Mouse (Mus musculus): ENCODE measurements around the gene Fgfrl1. TPM values are rescaled to one million over a fixed set of nuclear protein-coding genes. Genes with fewer than 3 reads are reported as not detected.

Fgfrl1 gene
- polyA plus RNA-seq, 1 experiment = 68.8 TPM

DNA sequence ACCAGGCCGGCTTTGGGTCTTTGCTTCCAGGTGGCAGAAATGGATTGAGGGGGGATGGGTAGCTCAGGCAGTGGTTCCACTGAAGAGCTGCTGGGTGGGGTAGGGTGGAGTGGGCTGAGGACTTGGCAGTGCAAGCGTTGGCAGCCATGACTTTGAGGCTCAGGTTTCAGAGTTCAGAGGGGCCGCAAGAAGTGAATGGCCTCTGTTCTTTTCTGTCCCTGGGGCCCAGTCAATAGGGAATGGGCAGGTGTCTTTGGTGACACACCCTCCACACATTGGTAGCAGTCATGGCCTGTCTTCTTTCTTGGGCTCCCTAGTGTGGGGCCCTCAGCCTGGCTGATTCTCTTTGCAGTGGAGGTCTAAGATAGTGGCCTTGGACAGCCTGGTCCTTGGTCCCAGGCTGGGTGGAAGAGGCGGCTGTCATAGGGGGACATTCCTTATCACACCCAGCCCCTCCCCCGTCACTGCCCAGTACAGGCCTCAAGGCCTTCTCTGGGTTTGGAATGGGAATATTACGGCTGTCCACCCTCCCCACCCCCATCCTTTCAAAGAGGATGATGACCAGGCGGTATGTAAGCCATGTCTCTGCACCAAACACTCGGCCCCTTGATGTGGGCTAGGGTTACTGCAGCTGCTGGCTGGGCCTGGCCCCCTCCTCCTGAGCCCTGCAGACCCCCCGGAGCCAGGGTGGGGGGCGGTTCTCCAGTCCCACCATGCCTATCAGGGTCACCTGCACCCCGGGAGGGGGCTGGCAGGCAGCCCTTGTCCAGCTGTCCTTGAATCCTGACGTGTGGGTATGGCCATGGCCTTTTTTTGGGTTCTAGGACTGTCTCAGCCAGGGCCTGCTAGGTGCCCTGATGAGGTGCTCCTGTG, 11.8 kb downstream of the Fgfrl1 start:
- peaks cover 9% of the 10 kb centered on the region for H3K4me1 ChIP-seq (ENCODE audit: control insufficient read depth, insufficient read depth, insufficient read length, low read length)
- no peak overlapping the region for H3K4me3 ChIP-seq (ENCODE audit: insufficient read depth, low read depth, low read length)
- H3K27ac ChIP-seq (replicated peaks; ENCODE audit: low read depth, low read length) = no peak overlapping the region

DNA sequence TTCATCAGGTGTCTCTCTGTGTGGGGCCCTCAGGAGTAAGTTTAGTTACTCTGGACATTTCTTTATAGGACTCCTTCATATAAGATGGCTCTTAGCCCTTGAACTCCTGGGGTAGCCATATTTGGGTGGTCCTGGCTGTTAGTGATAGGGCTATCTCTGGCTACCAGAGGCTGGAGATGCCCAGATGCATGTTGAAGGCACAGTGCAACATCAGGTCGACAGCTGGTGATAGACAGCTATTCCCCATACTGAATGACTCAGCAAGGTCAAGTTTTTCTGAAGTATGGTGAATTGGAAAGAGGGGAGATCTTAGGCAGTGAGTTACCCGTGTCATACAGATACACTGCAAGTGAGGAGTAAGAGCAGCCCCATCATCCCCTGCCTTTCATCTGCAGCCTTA, 15.6 kb downstream of the Fgfrl1 start:
- Histone ChIP-seq H3K27ac (replicated peaks; ENCODE audit: low read depth, low read length) (no peak overlapping the region), H3K4me1 (ENCODE audit: control insufficient read depth, insufficient read depth, insufficient read length, low read length) (peaks cover 9% of the 10 kb centered on the region), H3K4me3 (ENCODE audit: insufficient read depth, low read depth, low read length) (no peak overlapping the region)

DNA sequence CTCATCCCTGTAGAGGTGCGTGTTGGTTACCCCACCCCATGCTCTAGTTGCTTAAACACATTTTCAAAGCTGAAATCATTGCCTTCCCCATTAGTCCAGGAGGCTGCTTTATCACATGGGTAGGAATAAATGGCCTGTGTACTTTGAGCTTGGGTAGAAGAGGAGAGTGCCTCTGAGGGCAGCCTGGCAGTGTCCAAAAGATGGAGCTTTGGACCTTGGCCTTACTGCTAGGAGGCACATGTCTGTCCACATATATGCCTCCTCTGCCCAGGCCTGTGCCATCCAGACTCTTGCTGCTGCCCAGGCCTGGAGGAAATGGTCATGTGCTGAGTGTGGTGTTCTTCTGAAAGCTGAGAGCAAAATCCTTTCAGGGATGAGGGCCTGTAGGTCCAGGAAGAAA, 16.2 kb downstream of the Fgfrl1 start:
- Histone ChIP-seq H3K4me1 (ENCODE audit: control insufficient read depth, insufficient read depth, insufficient read length, low read length) (peaks cover 11% of the 10 kb centered on the region), H3K27ac (replicated peaks; ENCODE audit: low read depth, low read length) (no peak overlapping the region), H3K4me3 (ENCODE audit: insufficient read depth, low read depth, low read length) (no peak overlapping the region)

DNA sequence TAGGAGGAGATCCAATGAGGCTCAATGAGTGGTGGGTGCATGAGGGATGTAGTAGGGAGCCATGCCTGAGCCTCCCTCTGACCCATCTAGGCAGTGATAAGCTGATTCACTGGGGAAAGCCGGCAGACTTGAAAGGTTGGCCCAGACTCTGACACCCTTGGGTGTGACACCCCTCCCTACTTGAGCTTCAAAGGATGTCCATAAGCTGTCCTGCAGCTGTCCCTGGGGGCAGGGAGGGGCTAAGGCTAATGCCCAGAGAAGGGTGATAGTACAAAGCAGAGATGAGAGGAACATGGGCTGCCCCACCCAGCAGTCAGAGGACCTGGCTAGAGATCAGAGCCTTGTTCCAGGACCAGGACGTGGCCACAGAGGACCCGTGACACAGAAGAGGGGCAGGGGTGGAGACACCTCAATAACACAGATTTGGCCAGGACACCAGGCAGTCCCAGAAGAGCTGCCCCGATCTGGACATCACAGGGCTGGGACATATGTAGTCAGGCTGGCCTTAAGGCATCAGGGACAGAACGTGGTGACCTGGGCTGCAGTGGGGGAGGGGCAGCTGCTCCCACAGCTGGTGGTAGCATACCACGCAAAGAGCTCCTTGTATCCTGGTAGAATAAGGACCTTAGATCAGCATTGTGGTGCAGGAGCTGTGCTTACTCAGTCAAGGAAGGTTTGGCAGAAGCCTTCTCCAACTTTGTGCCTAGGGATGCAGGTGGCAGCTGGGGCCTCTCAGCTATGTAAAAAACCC, 17.0 kb downstream of the Fgfrl1 start:
- Histone ChIP-seq H3K4me3 (ENCODE audit: insufficient read depth, low read depth, low read length) (no peak overlapping the region), H3K27ac (replicated peaks; ENCODE audit: low read depth, low read length) (no peak overlapping the region), H3K4me1 (ENCODE audit: control insufficient read depth, insufficient read depth, insufficient read length, low read length) (peaks cover 12% of the 10 kb centered on the region)

DNA sequence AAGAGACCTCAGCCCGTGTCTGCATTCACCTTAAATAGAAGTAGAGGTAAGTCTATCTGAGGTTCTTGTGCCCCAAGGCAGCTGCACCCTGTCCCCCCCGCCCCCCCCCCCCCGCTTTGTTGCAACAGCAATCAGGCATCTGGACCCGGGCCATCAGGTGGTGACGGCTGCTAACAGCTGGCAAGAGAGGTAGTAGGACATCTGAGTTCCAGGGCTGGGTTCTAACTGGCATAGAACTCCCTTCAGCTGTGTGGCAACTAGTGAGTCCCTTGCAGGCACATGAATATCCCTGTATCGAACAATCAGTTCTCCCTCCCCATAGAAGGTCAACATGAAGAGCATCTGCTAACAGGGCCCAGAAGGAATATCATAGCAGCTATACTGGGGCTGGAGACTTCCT, 19.8 kb downstream of the Fgfrl1 start:
- H3K4me3 ChIP-seq (ENCODE audit: insufficient read depth, low read depth, low read length) = no peak overlapping the region
- H3K4me1 ChIP-seq (ENCODE audit: control insufficient read depth, insufficient read depth, insufficient read length, low read length) = peaks cover 15% of the 10 kb centered on the region
- H3K27ac ChIP-seq (replicated peaks; ENCODE audit: low read depth, low read length) = no peak overlapping the region

DNA sequence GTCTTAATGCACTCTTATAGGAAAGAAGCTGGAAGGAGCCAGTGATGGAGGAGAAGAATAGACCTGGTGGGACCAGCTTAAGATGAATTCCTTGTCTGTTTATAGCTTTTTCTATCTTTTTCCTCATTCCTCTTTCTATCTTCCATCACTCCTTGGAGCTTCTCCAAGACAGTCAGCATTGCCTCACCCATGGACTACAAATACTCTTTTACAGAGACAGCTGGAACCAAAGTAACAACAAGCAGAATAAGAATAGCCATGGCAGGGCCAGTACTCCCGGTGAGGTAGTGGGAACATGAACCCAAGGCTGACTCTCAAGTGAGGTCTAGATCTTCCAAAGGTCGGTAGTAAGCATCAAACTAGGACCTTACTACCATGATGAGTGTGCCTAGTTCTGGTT, 20.9 kb downstream of the Fgfrl1 start:
- Histone ChIP-seq H3K4me1 (ENCODE audit: control insufficient read depth, insufficient read depth, insufficient read length, low read length) (peaks cover 15% of the 10 kb centered on the region), H3K27ac (replicated peaks; ENCODE audit: low read depth, low read length) (0 out of 2 replicates have a peak overlapping the region, but pooled peaks have one; percentile 8), H3K4me3 (ENCODE audit: insufficient read depth, low read depth, low read length) (no peak overlapping the region)

DNA sequence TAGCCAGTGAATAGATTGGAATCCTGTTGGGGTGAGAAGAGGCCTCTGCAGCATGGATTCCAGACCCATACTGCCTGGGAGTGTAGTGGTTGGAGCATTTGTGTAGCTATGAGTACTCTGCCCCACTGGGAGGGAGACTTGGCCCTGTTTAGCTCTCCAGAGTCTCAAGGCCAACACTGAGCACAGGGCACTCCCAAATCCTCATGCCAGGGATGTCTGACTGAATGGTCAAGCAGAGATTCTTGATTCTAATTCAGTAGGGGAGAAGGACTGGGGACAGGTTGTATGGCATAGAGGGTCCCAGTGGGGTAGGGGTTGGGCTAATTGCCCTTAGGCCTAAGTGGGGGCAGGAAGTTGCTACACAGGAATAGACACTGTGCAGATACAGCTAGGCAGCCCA, 21.5 kb downstream of the Fgfrl1 start:
- Histone ChIP-seq H3K4me1 (ENCODE audit: control insufficient read depth, insufficient read depth, insufficient read length, low read length) (peaks cover 15% of the 10 kb centered on the region), H3K27ac (replicated peaks; ENCODE audit: low read depth, low read length) (peak overlapping the region; percentile 27; the same call in 1 of the 2 replicates)

DNA sequence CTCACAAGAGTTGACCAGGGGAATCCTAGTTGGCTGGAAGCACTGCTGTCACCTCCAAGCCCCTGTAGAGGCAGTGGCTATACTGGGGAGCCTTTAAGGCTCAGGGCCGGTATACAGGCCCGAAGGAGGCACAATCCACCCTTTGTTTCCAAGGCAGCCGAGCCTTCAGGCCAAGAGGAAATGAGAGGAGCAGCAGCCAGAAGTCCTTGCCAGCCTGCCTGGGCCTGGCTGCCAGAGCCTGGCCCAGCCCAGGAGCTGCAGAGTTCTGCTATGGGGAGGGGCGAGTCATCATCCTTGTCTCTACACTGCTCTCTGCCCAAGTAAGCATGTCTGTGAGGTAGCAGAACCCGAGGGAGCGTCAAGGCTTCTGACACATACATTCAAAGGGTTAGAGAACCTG, 22.0 kb downstream of the Fgfrl1 start:
- peaks cover 13% of the 10 kb centered on the region for H3K4me1 ChIP-seq (ENCODE audit: control insufficient read depth, insufficient read depth, insufficient read length, low read length)
- H3K27ac ChIP-seq (replicated peaks; ENCODE audit: low read depth, low read length) = peak overlapping the region; percentile 27; the same call in 1 of the 2 replicates
- H3K4me3 ChIP-seq (ENCODE audit: insufficient read depth, low read depth, low read length) = no peak overlapping the region

More for the DNA sequence above, 21.5 kb downstream of the Fgfrl1 start:
- no peak overlapping the region for H3K4me3 ChIP-seq (ENCODE audit: insufficient read depth, low read depth, low read length)

DNA sequence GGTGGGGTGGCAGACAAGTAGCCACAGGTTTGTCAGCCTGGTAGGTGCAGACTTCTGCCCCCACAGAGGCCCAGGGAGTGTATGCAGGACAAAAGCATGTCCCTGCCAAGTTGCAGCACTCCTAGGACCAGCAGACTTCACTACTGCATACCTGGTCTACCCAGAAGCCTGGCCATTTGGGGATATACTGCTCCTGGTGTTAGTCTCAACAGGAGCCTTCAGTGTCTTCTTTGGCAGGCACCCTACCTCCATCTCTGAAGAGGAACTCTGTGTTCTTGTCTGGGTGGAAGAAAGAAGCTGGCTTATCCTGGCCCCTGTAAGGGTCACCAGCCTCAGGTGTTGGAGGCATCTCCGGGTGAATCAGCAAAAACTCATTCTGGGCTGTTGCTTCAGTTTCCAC, 23.8 kb downstream of the Fgfrl1 start:
- Histone ChIP-seq H3K27ac (replicated peaks; ENCODE audit: low read depth, low read length) (no peak overlapping the region), H3K4me1 (ENCODE audit: control insufficient read depth, insufficient read depth, insufficient read length, low read length) (peaks cover 8% of the 10 kb centered on the region), H3K4me3 (ENCODE audit: insufficient read depth, low read depth, low read length) (no peak overlapping the region)

DNA sequence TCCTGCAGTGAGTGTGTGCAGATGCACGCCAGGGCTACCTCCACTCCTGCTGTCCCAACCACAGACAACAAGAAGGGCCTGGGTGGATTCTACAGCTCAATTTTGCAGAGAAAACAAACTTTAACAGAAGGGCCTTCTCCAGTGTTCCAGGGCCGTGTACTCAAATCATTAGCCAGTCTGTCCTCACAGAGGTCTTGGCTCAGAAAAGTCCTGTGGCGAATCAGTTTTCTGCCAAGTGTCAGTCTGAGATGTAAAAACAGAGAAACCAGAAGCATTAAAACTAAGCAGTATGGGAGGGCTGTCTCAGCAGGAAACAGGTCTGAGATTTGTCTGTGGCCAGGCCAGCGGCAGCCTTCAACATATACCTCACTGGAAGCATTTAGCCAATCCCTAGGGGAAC, 25.9 kb downstream of the Fgfrl1 start:
- H3K4me1 ChIP-seq (ENCODE audit: control insufficient read depth, insufficient read depth, insufficient read length, low read length) = peaks cover 6% of the 10 kb centered on the region
- no peak overlapping the region for H3K4me3 ChIP-seq (ENCODE audit: insufficient read depth, low read depth, low read length)
- H3K27ac ChIP-seq (replicated peaks; ENCODE audit: low read depth, low read length) = no peak overlapping the region

DNA sequence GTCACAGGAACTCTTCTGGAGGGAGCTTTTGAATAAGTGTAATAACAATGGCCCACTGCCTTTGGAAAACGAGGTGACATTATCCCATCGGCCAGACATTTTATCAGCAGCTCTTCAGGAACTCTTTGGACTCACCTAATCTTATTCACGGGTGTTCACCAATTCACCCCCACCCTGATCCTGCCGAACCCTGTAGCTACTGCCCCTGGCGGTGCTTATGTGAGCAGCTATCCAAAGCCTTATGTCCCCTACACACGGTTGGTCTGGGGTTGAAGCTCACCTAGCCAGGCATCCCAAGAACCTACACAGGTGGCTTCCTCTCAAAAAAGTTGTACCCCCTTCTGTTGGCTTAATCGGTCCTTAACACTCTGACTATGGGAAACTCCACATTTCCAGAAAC, 27.6 kb downstream of the Fgfrl1 start:
- H3K27ac ChIP-seq (replicated peaks; ENCODE audit: low read depth, low read length) = no peak overlapping the region
- no peaks in the 10 kb centered on the region for H3K4me1 ChIP-seq (ENCODE audit: control insufficient read depth, insufficient read depth, insufficient read length, low read length)
- H3K4me3 ChIP-seq (ENCODE audit: insufficient read depth, low read depth, low read length) = no peak overlapping the region

DNA sequence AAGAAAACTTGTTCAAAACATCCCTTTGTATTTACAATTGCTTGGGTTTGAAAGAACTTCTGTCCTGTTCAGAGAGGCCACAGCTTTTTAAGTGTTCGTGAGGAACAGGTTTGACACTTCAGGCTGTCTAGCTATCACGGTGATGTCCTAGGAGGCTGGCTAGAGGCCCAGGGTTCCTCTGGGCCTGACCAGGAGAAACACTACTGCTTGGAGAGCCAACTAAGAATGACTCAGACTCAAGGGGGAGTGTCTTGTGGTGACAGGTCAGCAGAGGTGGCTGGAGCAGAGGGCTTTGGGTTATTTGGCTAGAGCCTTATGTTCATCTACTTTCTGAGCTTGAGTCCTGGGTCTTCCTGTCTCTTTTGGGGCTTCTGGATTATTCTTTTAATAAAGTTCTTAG, 31.8 kb downstream of the Fgfrl1 start:
- Histone ChIP-seq H3K27ac (replicated peaks; ENCODE audit: low read depth, low read length) (no peak overlapping the region), H3K4me3 (ENCODE audit: insufficient read depth, low read depth, low read length) (no peak overlapping the region), H3K4me1 (ENCODE audit: control insufficient read depth, insufficient read depth, insufficient read length, low read length) (no peaks in the 10 kb centered on the region)

DNA sequence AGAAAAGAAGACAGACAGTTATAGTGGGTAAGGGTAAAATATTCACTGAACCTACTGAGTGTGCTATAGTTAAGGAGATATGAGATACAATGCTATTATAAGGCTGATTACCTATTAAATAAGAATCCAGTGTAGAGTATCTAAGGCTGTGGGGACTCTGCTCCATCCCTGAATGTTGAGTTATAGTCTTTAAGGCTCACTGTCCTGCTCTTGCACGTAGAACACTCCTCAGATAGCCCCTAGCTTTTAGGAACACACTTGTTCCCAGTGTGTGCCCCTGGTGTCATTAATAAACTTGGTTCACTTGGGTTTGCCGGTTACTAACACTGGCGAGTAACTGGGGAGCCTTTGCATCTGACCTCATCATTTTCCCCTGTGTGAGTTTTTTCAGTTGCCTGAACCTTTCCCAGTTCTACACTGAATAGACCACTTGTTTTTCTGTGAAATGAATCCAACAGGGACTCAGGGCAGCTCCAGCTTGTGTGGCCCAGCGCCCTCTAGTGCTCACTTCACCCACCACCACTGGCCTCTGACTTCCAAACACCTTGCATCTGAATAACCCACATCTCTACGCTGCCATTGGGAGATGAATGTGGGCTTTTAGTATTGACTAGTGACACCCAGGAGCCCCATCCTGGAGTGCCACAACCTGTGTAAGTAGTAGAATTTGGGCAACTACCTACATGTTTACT, 34.5 kb downstream of the Fgfrl1 start:
- H3K4me3 ChIP-seq (ENCODE audit: insufficient read depth, low read depth, low read length) = no peak overlapping the region
- H3K4me1 ChIP-seq (ENCODE audit: control insufficient read depth, insufficient read depth, insufficient read length, low read length) = no peaks in the 10 kb centered on the region
- no peak overlapping the region for H3K27ac ChIP-seq (replicated peaks; ENCODE audit: low read depth, low read length)

DNA sequence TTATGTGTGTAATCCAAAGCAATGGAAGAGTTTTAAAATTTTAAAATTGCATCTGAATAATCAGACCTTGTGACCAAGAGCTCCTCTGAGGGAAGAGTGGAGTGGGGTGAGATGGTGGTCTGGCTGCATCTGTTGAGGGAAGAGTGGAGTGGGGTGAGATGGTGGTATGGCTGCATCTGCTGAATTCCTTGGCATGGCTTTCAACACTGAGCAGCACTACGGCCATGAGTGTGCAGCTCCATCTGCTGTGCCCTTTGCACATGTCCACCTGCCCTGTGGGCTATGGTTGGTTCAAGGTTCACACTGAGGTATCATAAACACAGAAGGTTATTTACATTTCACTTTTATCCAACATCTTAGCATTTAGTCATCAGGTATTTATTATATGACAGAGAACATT, 35.2 kb downstream of the Fgfrl1 start:
- no peak overlapping the region for H3K4me3 ChIP-seq (ENCODE audit: insufficient read depth, low read depth, low read length)
- H3K27ac ChIP-seq (replicated peaks; ENCODE audit: low read depth, low read length) = no peak overlapping the region
- H3K4me1 ChIP-seq (ENCODE audit: control insufficient read depth, insufficient read depth, insufficient read length, low read length) = no peaks in the 10 kb centered on the region

DNA sequence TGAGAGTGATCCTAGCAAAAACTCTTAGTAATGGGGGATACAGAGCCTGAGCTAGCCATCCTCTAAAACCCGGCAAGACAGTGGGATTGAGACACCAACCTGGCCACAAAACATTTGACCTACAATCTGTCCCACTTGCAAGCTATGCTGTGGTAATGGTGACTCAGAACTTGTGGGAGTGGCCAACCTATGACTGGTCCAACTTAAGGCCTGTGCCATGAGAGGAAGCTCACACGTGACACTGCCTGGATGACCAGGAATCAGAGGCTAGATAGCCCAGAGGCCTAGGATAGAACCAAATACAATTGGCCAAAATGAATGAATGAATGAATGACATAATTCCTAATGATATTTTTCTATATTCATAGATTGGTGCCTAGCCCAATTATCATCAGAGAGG, 49.7 kb downstream of the Fgfrl1 start:
- no peak overlapping the region for H3K4me3 ChIP-seq (ENCODE audit: insufficient read depth, low read depth, low read length)
- H3K27ac ChIP-seq (replicated peaks; ENCODE audit: low read depth, low read length) = no peak overlapping the region
- no peaks in the 10 kb centered on the region for H3K4me1 ChIP-seq (ENCODE audit: control insufficient read depth, insufficient read depth, insufficient read length, low read length)
